Mouse (Mus musculus) lung, postnatal 0 days (tissue): ENCODE data around the gene P4hb.

Experiments
- CTCF ChIP-seq: IDR thresholded peaks from 2 replicates; pipeline ENCODE4 v1.5.1; 2016; ENCODE audit warnings: antibody characterized with exemption, mild to moderate bottlenecking
- EP300 ChIP-seq: IDR thresholded peaks from 2 replicates; pipeline ENCODE4 v1.6.1; 2016; ENCODE audit warnings: antibody characterized with exemption, mild to moderate bottlenecking, control low read depth

DNA sequence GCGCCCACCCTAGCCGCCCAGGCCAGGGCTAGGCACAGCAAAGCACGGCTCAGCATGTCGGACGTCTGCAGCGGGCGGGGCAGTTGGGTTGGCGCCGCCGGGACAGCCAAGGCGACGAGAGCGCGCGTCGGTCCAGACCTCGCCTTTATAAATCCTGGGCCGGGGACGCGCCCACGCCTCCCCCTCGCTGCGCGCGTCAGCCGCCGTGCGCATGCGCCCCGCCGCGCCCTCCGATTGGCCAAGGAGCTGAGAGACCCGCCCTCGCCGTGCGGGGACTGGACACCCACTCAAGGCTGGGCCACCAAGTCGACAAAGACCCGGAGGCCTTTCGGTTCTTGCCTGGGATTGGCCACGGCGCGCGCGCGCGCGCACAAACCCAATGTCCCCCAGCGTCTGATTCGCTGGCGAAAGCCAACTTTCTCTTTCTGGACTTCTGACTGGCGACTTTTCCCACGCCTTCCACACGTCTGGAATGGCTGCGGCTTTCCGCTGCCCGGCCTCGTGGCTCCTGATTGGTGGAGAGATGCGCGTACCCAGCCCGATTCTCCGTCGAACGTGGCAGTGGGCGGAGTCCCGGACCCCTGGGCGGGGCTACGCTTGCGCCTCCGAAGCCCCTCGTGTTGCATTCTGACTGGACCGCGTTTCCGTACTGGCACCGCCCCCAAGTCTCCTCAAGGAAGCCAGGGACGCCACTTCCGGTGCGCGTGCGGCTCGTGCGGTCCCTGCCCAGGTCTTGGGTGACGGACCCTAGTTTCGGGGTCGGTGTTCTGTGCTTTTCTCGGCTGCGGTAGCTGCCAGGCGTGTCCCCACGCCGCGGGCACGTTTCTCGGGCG, at the start of gene P4hb:
- no peak; the same call in 1 of the 2 replicates for TF ChIP-seq CTCF
- TF ChIP-seq EP300 = no peak; the same call in 1 of the 2 replicates
